In the genomic region with DNA sequence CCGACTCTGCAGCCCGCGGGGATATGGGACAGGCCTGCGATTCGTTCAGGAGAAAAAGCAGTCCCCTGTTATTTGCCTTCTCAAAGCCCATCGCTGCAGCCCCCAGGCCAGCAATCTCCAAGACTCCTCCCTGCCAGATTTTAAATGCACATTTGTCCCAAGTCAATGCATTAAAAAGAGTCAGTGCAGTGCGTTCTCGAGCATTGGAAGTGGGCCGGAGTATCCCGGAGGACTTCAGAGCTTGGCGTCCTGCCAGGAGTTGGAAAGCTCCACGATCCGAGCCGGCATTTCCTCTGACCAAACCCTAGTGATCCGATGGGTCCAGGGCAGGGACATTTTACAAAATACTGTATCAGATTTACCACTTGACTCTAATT, we compare ENCODE assay signal across 7 mouse cellular contexts.
A peak's percentile ranks its signal among the peaks of the same experiment; 100 is the strongest.
DNase-seq lines count a peak whose midpoint lies in the region; ATAC-seq and TF ChIP-seq lines count a peak whose summit lies in the region.

No protein-coding gene starts in this region.

- H3K9me3 ChIP-seq in limb, embryonic 14.5 days (ENCODE audit: control insufficient read depth, low read length), result no peaks in the 10 kb centered on the region
- no peaks in the 10 kb centered on the region for H3K9me3 ChIP-seq in midbrain, postnatal 0 days (ENCODE audit: low read length)

- no peak for TF ChIP-seq CTCF in bone marrow macrophage, adult 2 months (IDR thresholded peaks at IDR 0.05; ENCODE audit: low read depth, low read length)
- no peak for TF ChIP-seq CTCF in midbrain, postnatal 0 days (IDR thresholded peaks at IDR 0.05)

- ATAC-seq in limb, embryonic 14.5 days (ENCODE audit: low FRiP score, low read depth), result peak; percentile 54
- peak; percentile 76 for ATAC-seq in midbrain, postnatal 0 days (ENCODE audit: low FRiP score)

- H3K36me3 ChIP-seq in limb, embryonic 14.5 days (ENCODE audit: control insufficient read depth, insufficient read depth, low read length), result no peaks in the 10 kb centered on the region
- H3K36me3 ChIP-seq in midbrain, postnatal 0 days (ENCODE audit: insufficient read depth, low read length), result no peaks in the 10 kb centered on the region

- H3K27ac ChIP-seq in bone marrow macrophage, adult 2 months (ENCODE audit: insufficient read depth, low read depth, low read length), result no peak overlapping the region
- peak overlapping the region; percentile 77 for H3K27ac ChIP-seq in limb, embryonic 14.5 days (replicated peaks; ENCODE audit: low read depth, low read length)
- peak overlapping the region; percentile 85 for H3K27ac ChIP-seq in midbrain, postnatal 0 days (ENCODE audit: low read depth, low read length)

- H3K27me3 ChIP-seq in limb, embryonic 14.5 days (ENCODE audit: control insufficient read depth, insufficient read depth, low read length), result no peaks in the 10 kb centered on the region
- no peaks in the 10 kb centered on the region for H3K27me3 ChIP-seq in midbrain, postnatal 0 days (ENCODE audit: insufficient read depth, low read length)

- no peak for TF ChIP-seq POLR2A in bone marrow macrophage, adult 2 months (IDR thresholded peaks at IDR 0.05; ENCODE audit: borderline replicate concordance, low read depth, low read length)
- no peak for TF ChIP-seq POLR2A in limb, embryonic 14.5 days (IDR thresholded peaks at IDR 0.05; ENCODE audit: borderline replicate concordance, extremely low read depth, insufficient read depth, insufficient read length)

- peak; percentile 45 for DNase-seq in embryo, embryonic 11.5 days (ENCODE audit: low read depth, low spot score)
- DNase-seq in heart, adult 11 months, result peak; percentile 98
- peak; percentile 17 for DNase-seq in kidney, adult 11 months
- peak; percentile 73 for DNase-seq in limb, embryonic 14.5 days (ENCODE audit: low spot score)
- peak; percentile 87 for DNase-seq in midbrain, postnatal 0 days (ENCODE audit: low spot score)
- DNase-seq in testis, postnatal 14 days (ENCODE audit: low spot score), result peak; percentile 71

- peak overlapping the region; percentile 61 for H3K4me3 ChIP-seq in bone marrow macrophage, adult 2 months (ENCODE audit: insufficient read depth, low read length)
- H3K4me3 ChIP-seq in limb, embryonic 14.5 days (replicated peaks; ENCODE audit: low read length), result peak overlapping the region; percentile 52
- H3K4me3 ChIP-seq in midbrain, postnatal 0 days (ENCODE audit: low read depth, low read length), result peak overlapping the region; percentile 60

- peak overlapping the region; percentile 68 for H3K9ac ChIP-seq in limb, embryonic 14.5 days (ENCODE audit: low read depth, low read length, severe bottlenecking)
- peak overlapping the region; percentile 77 for H3K9ac ChIP-seq in midbrain, postnatal 0 days (replicated peaks; ENCODE audit: low read length, poor library complexity, severe bottlenecking)

- H3K4me1 ChIP-seq in bone marrow macrophage, adult 2 months (ENCODE audit: control insufficient read depth, insufficient read depth, low read length), result peaks cover 16% of the 10 kb centered on the region
- peaks cover 6% of the 10 kb centered on the region for H3K4me1 ChIP-seq in limb, embryonic 14.5 days (ENCODE audit: control insufficient read depth, insufficient read depth, low read length)
- no peaks in the 10 kb centered on the region; the same call in 1 of the 2 replicates for H3K4me1 ChIP-seq in midbrain, postnatal 0 days (ENCODE audit: insufficient read depth, low read length)

- 1% methylated on average over 15 of the region's 15 CpGs for WGBS in limb, embryonic 14.5 days
- 0% methylated on average over 15 of the region's 15 CpGs for WGBS in midbrain, postnatal 0 days

- H3K4me2 ChIP-seq in limb, embryonic 14.5 days (replicated peaks; ENCODE audit: low read depth, low read length, severe bottlenecking), result peak overlapping the region; percentile 89
- peak overlapping the region; percentile 98 for H3K4me2 ChIP-seq in midbrain, postnatal 0 days (ENCODE audit: low read depth, low read length, poor library complexity, severe bottlenecking)

Comparison
In these comparisons a context has a peak if more than half of its experiments do, and no peak if none do; other contexts are left out.
1. DNase-seq: peak in every context shown above with its lines; median percentile 98 in heart, adult 11 months; 87 in midbrain, postnatal 0 days; 73 in limb, embryonic 14.5 days; 71 in testis, postnatal 14 days; 45 in embryo, embryonic 11.5 days; 17 in kidney, adult 11 months.